Mouse (Mus musculus): ENCODE measurements at regions not wholly inside any gene's neighbourhood (a gene's known extent, or its start where the extent isn't known, plus 50 kb on each side); places are given as distances from the start of the nearest gene placed in this dataset.

- H3K4me3 ChIP-seq (replicated peaks; ENCODE audit: insufficient read depth, low read depth, low read length) = no peak overlapping the region
- H3K4me1 ChIP-seq (ENCODE audit: control insufficient read depth, insufficient read depth, low read length) = peaks cover 4% of the 10 kb centered on the region; the same call in 1 of the 2 replicates
- WGBS = 85% methylated on average over 5 of the region's 5 CpGs
- TF ChIP-seq POLR2A (IDR thresholded peaks at IDR 0.05; ENCODE audit: borderline replicate concordance, insufficient read depth, low read length) = no peak
- TF ChIP-seq CTCF (IDR thresholded peaks at IDR 0.05; ENCODE audit: borderline replicate concordance, insufficient read depth, low read depth, low read length) = no peak
- no peaks in the 10 kb centered on the region for H3K27me3 ChIP-seq (ENCODE audit: control insufficient read depth, insufficient read depth, low read length)
- DNase-seq = no peak
- no peak overlapping the region for H3K27ac ChIP-seq (ENCODE audit: insufficient read depth, low read length)
These were observed 85.2 kb upstream of the Spred2 start for GRCm38 (mm10) chr11:19838932-19839331.

- Histone ChIP-seq H3K27me3 (ENCODE audit: control insufficient read depth, insufficient read depth, low read length) (no peaks in the 10 kb centered on the region), H3K4me3 (replicated peaks; ENCODE audit: insufficient read depth, low read depth, low read length) (no peak overlapping the region), H3K27ac (ENCODE audit: insufficient read depth, low read length) (no peak overlapping the region), H3K4me1 (ENCODE audit: control insufficient read depth, insufficient read depth, low read length) (no peaks in the 10 kb centered on the region)
- 91% methylated on average over 3 of the region's 3 CpGs for WGBS
- DNase-seq = no peak
- TF ChIP-seq POLR2A (IDR thresholded peaks at IDR 0.05; ENCODE audit: borderline replicate concordance, insufficient read depth, low read length) (no peak), CTCF (IDR thresholded peaks at IDR 0.05; ENCODE audit: borderline replicate concordance, insufficient read depth, low read depth, low read length) (no peak)
These were observed 81.1 kb upstream of the Spred2 start for GRCm38 (mm10) chr11:19843084-19843483.

- no peak overlapping the region for H3K4me3 ChIP-seq (replicated peaks; ENCODE audit: insufficient read depth, low read depth, low read length)
- TF ChIP-seq CTCF (IDR thresholded peaks at IDR 0.05; ENCODE audit: borderline replicate concordance, insufficient read depth, low read depth, low read length) = no peak
- no peak for TF ChIP-seq POLR2A (IDR thresholded peaks at IDR 0.05; ENCODE audit: borderline replicate concordance, insufficient read depth, low read length)
- 97% methylated on average over 6 of the region's 6 CpGs for WGBS
These were observed 76.3 kb upstream of the Spred2 start for GRCm38 (mm10) chr11:19847910-19848309.

GRCm38 (mm10) chr11:19848412-19848811, 75.8 kb upstream of the Spred2 start:
- TF ChIP-seq CTCF (IDR thresholded peaks at IDR 0.05; ENCODE audit: borderline replicate concordance, insufficient read depth, low read depth, low read length) (no peak), POLR2A (IDR thresholded peaks at IDR 0.05; ENCODE audit: borderline replicate concordance, insufficient read depth, low read length) (no peak)
- H3K4me3 ChIP-seq (replicated peaks; ENCODE audit: insufficient read depth, low read depth, low read length) = no peak overlapping the region
- 94% methylated on average over 6 of the region's 6 CpGs for WGBS
- H3K27me3 ChIP-seq (ENCODE audit: control insufficient read depth, insufficient read depth, low read length) = no peaks in the 10 kb centered on the region
- H3K4me1 ChIP-seq (ENCODE audit: control insufficient read depth, insufficient read depth, low read length) = peaks cover 5% of the 10 kb centered on the region
- no peak for DNase-seq
- H3K27ac ChIP-seq (ENCODE audit: insufficient read depth, low read length) = no peak overlapping the region

More at GRCm38 (mm10) chr11:19847910-19848309, 76.3 kb upstream of the Spred2 start:
- H3K4me1 ChIP-seq (ENCODE audit: control insufficient read depth, insufficient read depth, low read length) = peaks cover 5% of the 10 kb centered on the region
- DNase-seq = no peak
- H3K27me3 ChIP-seq (ENCODE audit: control insufficient read depth, insufficient read depth, low read length) = no peaks in the 10 kb centered on the region
- no peak overlapping the region for H3K27ac ChIP-seq (ENCODE audit: insufficient read depth, low read length)

- peak; percentile 19 to 41 for DNase-seq
- Histone ChIP-seq H3K27ac (ENCODE audit: insufficient read depth, low read length) (no peak overlapping the region), H3K4me3 (replicated peaks; ENCODE audit: insufficient read depth, low read depth, low read length) (no peak overlapping the region), H3K27me3 (ENCODE audit: control insufficient read depth, insufficient read depth, low read length) (no peaks in the 10 kb centered on the region), H3K4me1 (ENCODE audit: control insufficient read depth, insufficient read depth, low read length) (peaks cover 5% of the 10 kb centered on the region)
- WGBS = 41% methylated on average over 4 of the region's 4 CpGs
- TF ChIP-seq POLR2A (IDR thresholded peaks at IDR 0.05; ENCODE audit: borderline replicate concordance, insufficient read depth, low read length) (no peak), CTCF (IDR thresholded peaks at IDR 0.05; ENCODE audit: borderline replicate concordance, insufficient read depth, low read depth, low read length) (no peak)
These were observed 74.8 kb upstream of the Spred2 start for GRCm38 (mm10) chr11:19849347-19849811.

GRCm38 (mm10) chr11:19849844-19850420, 74.2 kb upstream of the Spred2 start:
- no peak for DNase-seq
- 79% methylated on average over 3 of the region's 3 CpGs for WGBS
- no peak overlapping the region for H3K27ac ChIP-seq (ENCODE audit: insufficient read depth, low read length)
- TF ChIP-seq CTCF (IDR thresholded peaks at IDR 0.05; ENCODE audit: borderline replicate concordance, insufficient read depth, low read depth, low read length) (no peak), POLR2A (IDR thresholded peaks at IDR 0.05; ENCODE audit: borderline replicate concordance, insufficient read depth, low read length) (no peak)
- H3K27me3 ChIP-seq (ENCODE audit: control insufficient read depth, insufficient read depth, low read length) = no peaks in the 10 kb centered on the region
- H3K4me1 ChIP-seq (ENCODE audit: control insufficient read depth, insufficient read depth, low read length) = peaks cover 5% of the 10 kb centered on the region
- H3K4me3 ChIP-seq (replicated peaks; ENCODE audit: insufficient read depth, low read depth, low read length) = no peak overlapping the region

GRCm38 (mm10) chr11:19851022-19851615, 73.1 kb upstream of the Spred2 start:
- no peak overlapping the region for H3K27ac ChIP-seq (ENCODE audit: insufficient read depth, low read length)
- TF ChIP-seq POLR2A (IDR thresholded peaks at IDR 0.05; ENCODE audit: borderline replicate concordance, insufficient read depth, low read length) (no peak), CTCF (IDR thresholded peaks at IDR 0.05; ENCODE audit: borderline replicate concordance, insufficient read depth, low read depth, low read length) (no peak)
- H3K4me3 ChIP-seq (replicated peaks; ENCODE audit: insufficient read depth, low read depth, low read length) = no peak overlapping the region
- no peak for DNase-seq
- 83% methylated on average over 6 of the region's 6 CpGs for WGBS
- peaks cover 5% of the 10 kb centered on the region for H3K4me1 ChIP-seq (ENCODE audit: control insufficient read depth, insufficient read depth, low read length)
- no peaks in the 10 kb centered on the region for H3K27me3 ChIP-seq (ENCODE audit: control insufficient read depth, insufficient read depth, low read length)

GRCm38 (mm10) chr11:19861596-19861995, 62.6 kb upstream of the Spred2 start:
- Histone ChIP-seq H3K4me1 (ENCODE audit: control insufficient read depth, insufficient read depth, low read length) (no peaks in the 10 kb centered on the region), H3K27ac (ENCODE audit: insufficient read depth, low read length) (no peak overlapping the region), H3K4me3 (replicated peaks; ENCODE audit: insufficient read depth, low read depth, low read length) (no peak overlapping the region), H3K27me3 (ENCODE audit: control insufficient read depth, insufficient read depth, low read length) (no peaks in the 10 kb centered on the region)
- no peak for DNase-seq
- 89% methylated on average over 4 of the region's 4 CpGs for WGBS
- TF ChIP-seq CTCF (IDR thresholded peaks at IDR 0.05; ENCODE audit: borderline replicate concordance, insufficient read depth, low read depth, low read length) (no peak), POLR2A (IDR thresholded peaks at IDR 0.05; ENCODE audit: borderline replicate concordance, insufficient read depth, low read length) (no peak)

Measured in cerebellum, adult 2 months (tissue).